Mouse (Mus musculus): ENCODE measurements at regions not wholly inside any gene's neighbourhood (a gene's known extent, or its start where the extent isn't known, plus 50 kb on each side); places are given as distances from the start of the nearest gene placed in this dataset.

- intact Hi-C loops (cut with DNase I): no loop called here
- DNase-seq: no peak
These were observed 162.4 kb downstream of the Sim1 start for GRCm38 (mm10) chr10:51056950-51057349.

- intact Hi-C loops (cut with DNase I): no loop called here
- DNase-seq: no peak
These were observed 163.8 kb downstream of the Sim1 start for GRCm38 (mm10) chr10:51058333-51058732.

GRCm38 (mm10) chr10:51101590-51101989 lies 207.0 kb downstream of the Sim1 start:
- intact Hi-C loops (cut with DNase I): no loop called here
- no peak for DNase-seq

GRCm38 (mm10) chr10:51151833-51152232 lies 257.3 kb downstream of the Sim1 start:
- DNase-seq: no peak
- intact Hi-C loops (cut with DNase I): no loop called here

- intact Hi-C loops (cut with DNase I): no loop called here
- DNase-seq: no peak
These were observed 259.0 kb downstream of the Sim1 start for GRCm38 (mm10) chr10:51153484-51153985.

- no peak for DNase-seq
- intact Hi-C loops (cut with DNase I): no loop called here
These were observed 259.5 kb downstream of the Sim1 start for GRCm38 (mm10) chr10:51154016-51154415.

GRCm38 (mm10) chr10:51154743-51155142 lies 260.2 kb downstream of the Sim1 start:
- DNase-seq: no peak
- intact Hi-C loops (cut with DNase I): no loop called here

- no peak for DNase-seq
- intact Hi-C loops (cut with DNase I): no loop called here
These were observed 279.1 kb downstream of the Sim1 start for GRCm38 (mm10) chr10:51173619-51174018.

GRCm38 (mm10) chr10:51175993-51176577 lies 281.5 kb downstream of the Sim1 start:
- DNase-seq: no peak
- intact Hi-C loops (cut with DNase I): no loop called here

GRCm38 (mm10) chr10:51176692-51177091 lies 282.1 kb downstream of the Sim1 start:
- intact Hi-C loops (cut with DNase I): no loop called here
- no peak for DNase-seq

- intact Hi-C loops (cut with DNase I): no loop called here
- no peak for DNase-seq
These were observed 287.2 kb downstream of the Sim1 start for GRCm38 (mm10) chr10:51181752-51182151.

GRCm38 (mm10) chr10:51191407-51192059 lies 288.9 kb upstream of the Gm49339 start:
- DNase-seq: no peak
- intact Hi-C loops (cut with DNase I): no loop called here

- DNase-seq: no peak
- intact Hi-C loops (cut with DNase I): no loop called here
These were observed 260.9 kb upstream of the Gm49339 start for GRCm38 (mm10) chr10:51219481-51219880.

GRCm38 (mm10) chr10:51233592-51233991 lies 246.8 kb upstream of the Gm49339 start:
- DNase-seq: no peak
- intact Hi-C loops (cut with DNase I): no loop called here

GRCm38 (mm10) chr10:51235586-51236575 lies 244.5 kb upstream of the Gm49339 start:
- intact Hi-C loops (cut with DNase I): no loop called here
- DNase-seq: no peak

- no peak for DNase-seq
- intact Hi-C loops (cut with DNase I): no loop called here
These were observed 242.3 kb upstream of the Gm49339 start for GRCm38 (mm10) chr10:51238103-51238502.

- intact Hi-C loops (cut with DNase I): no loop called here
- no peak for DNase-seq
These were observed 227.0 kb upstream of the Gm49339 start for GRCm38 (mm10) chr10:51253439-51253838.

- DNase-seq: no peak
- intact Hi-C loops (cut with DNase I): no loop called here
These were observed 222.8 kb upstream of the Gm49339 start for GRCm38 (mm10) chr10:51257587-51258049.

- intact Hi-C loops (cut with DNase I): no loop called here
These were observed 209.0 kb upstream of the Gm49339 start for GRCm38 (mm10) chr10:51271364-51271763.

GRCm38 (mm10) chr10:51278195-51278594 lies 202.2 kb upstream of the Gm49339 start:
- intact Hi-C loops (cut with DNase I): no loop called here

More at GRCm38 (mm10) chr10:51271364-51271763, 209.0 kb upstream of the Gm49339 start:
- DNase-seq: no peak

GRCm38 (mm10) chr10:51282451-51282850 lies 198.0 kb upstream of the Gm49339 start:
- intact Hi-C loops (cut with DNase I): no loop called here
- no peak for DNase-seq

More at GRCm38 (mm10) chr10:51278195-51278594, 202.2 kb upstream of the Gm49339 start:
- DNase-seq: no peak
